Mouse (Mus musculus) stomach, embryonic 16.5 days (tissue): ENCODE measurements around the gene Tmtc1. TPM values are rescaled to one million over a fixed set of nuclear protein-coding genes. Genes with fewer than 3 reads are reported as not detected.
A peak's percentile ranks its signal among the peaks of the same experiment; 100 is the strongest.

Source experiments
- ATAC-seq: fragments of 200-750 bp; cut with Nextera tagmentation; 2 replicates; pipeline ENCODE4 v1.8.0; 2017; ENCODE audit warnings: moderate number of reproducible peaks, moderate TSS enrichment; ENCODE audit not compliant: insufficient read depth, low FRiP score
- H3K27ac ChIP-seq: fragments of 300-500 bp; sonication (generic); 2 replicates; pipeline ENCODE4 v1.5.1; 2014; ENCODE audit warnings: low read length
- H3K27me3 ChIP-seq: fragments of 300-500 bp; sonication (generic); 2 replicates; pipeline ENCODE4 v1.6.1; 2014; ENCODE audit warnings: low read length, control low read depth, mixed read lengths; ENCODE audit not compliant: control insufficient read depth, insufficient read depth
- H3K36me3 ChIP-seq: fragments of 300-500 bp; sonication (generic); 2 replicates; pipeline ENCODE4 v1.6.1; 2014; ENCODE audit warnings: low read length; ENCODE audit not compliant: control insufficient read depth, insufficient read depth
- H3K4me1 ChIP-seq: fragments of 300-500 bp; sonication (generic); 2 replicates; pipeline ENCODE4 v1.6.1; 2014; ENCODE audit warnings: low read length, control low read depth, mixed read lengths; ENCODE audit not compliant: control insufficient read depth, insufficient read depth
- H3K4me2 ChIP-seq: fragments of 300-500 bp; sonication (generic); 2 replicates; pipeline ENCODE4 v1.6.1; 2014; ENCODE audit warnings: low read depth, low read length, mixed read lengths
- H3K4me3 ChIP-seq: fragments of 300-500 bp; sonication (generic); replicated peaks from 2 replicates; pipeline ENCODE4 v1.5.1; 2014; ENCODE audit warnings: mild to moderate bottlenecking, low read length
- H3K9ac ChIP-seq: fragments of 300-500 bp; sonication (generic); 2 replicates; pipeline ENCODE4 v1.6.1; 2014; ENCODE audit warnings: low read length
- H3K9me3 ChIP-seq: fragments of 300-500 bp; sonication (generic); replicated peaks from 2 replicates; pipeline ENCODE4 v1.6.1; 2016; ENCODE audit warnings: low read length, control low read depth; ENCODE audit not compliant: control insufficient read depth
- WGBS: fragments of 180-500 bp; shearing (Covaris S2); extraction: QIAGEN DNeasy Blood & Tissue Kit; methylation state at CpG from one replicate; pipeline ENCODE4 v1.1.7; 2014; 5-methylcytosine and 5-hydroxymethylcytosine counted together
- polyA plus RNA-seq: library from polyadenylated mRNA; unstranded; fragments of >200 nt; fragmentation: Nextera tagmentation; extraction: Ambion mirVana; gene quantifications from 2 replicates; pipeline ENCODE4 v1.2.1, GENCODE M21; 2015

The Tmtc1 gene
- polyA plus RNA-seq, 1 experiment from 2014 or later: 1.6 TPM

GRCm38 (mm10) chr6:148441871-148442270 is 2.3 kb downstream of the Tmtc1 start:
- Histone ChIP-seq H3K9ac (no peak overlapping the region; the same call in 1 of the 2 replicates), H3K4me1 (peaks cover 4% of the 10 kb centered on the region; the same call in 1 of the 2 replicates), H3K9me3 (no peaks in the 10 kb centered on the region), H3K36me3 (no peaks in the 10 kb centered on the region), H3K4me3 (peak overlapping the region; percentile 70), H3K4me2 (peak overlapping the region; percentile 97), H3K27me3 (peaks cover 3% of the 10 kb centered on the region; the same call in 1 of the 2 replicates), H3K27ac (no peak overlapping the region)
- 12% methylated on average over 5 of the region's 5 CpGs for WGBS
- no peak for ATAC-seq

GRCm38 (mm10) chr6:148439101-148439500 is 5.1 kb downstream of the Tmtc1 start:
- Histone ChIP-seq H3K9ac (no peak overlapping the region), H3K9me3 (no peaks in the 10 kb centered on the region), H3K4me3 (no peak overlapping the region), H3K27me3 (0 out of 2 replicates have a peak, but pooled peaks cover 3% of the 10 kb centered on the region), H3K36me3 (no peaks in the 10 kb centered on the region), H3K4me1 (peaks cover 4% of the 10 kb centered on the region; the same call in 1 of the 2 replicates), H3K4me2 (no peak overlapping the region), H3K27ac (no peak overlapping the region)
- 67% methylated on average over 4 of the region's 4 CpGs for WGBS
- ATAC-seq: no peak

DNA sequence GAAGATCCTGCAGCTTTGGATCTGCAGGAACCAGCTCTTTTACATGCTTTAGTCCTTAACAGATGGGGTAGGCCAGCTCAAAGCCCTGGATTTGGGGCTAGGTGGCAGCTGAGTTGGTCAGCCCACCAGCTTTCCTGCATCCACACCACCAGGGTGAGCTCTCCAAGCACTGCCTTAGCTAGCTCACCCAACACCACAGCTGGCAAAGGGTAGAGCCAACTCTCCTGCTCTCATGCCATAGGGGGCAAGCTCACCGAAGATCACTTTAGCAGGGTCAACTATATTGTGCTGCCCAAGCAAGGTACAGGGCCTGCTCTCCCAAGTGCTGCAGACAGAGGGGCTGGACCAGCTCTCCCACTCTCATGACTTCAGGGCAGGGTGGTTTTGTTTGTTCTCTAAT is 6.6 kb downstream of the Tmtc1 start:
- Histone ChIP-seq H3K9ac (no peak overlapping the region), H3K36me3 (no peaks in the 10 kb centered on the region), H3K4me2 (no peak overlapping the region), H3K27me3 (no peaks in the 10 kb centered on the region), H3K9me3 (no peaks in the 10 kb centered on the region), H3K4me3 (no peak overlapping the region), H3K27ac (no peak overlapping the region), H3K4me1 (peaks cover 4% of the 10 kb centered on the region; the same call in 1 of the 2 replicates)
- no peak for ATAC-seq
- WGBS: 100% methylated on average over 1 of the region's 1 CpGs

DNA sequence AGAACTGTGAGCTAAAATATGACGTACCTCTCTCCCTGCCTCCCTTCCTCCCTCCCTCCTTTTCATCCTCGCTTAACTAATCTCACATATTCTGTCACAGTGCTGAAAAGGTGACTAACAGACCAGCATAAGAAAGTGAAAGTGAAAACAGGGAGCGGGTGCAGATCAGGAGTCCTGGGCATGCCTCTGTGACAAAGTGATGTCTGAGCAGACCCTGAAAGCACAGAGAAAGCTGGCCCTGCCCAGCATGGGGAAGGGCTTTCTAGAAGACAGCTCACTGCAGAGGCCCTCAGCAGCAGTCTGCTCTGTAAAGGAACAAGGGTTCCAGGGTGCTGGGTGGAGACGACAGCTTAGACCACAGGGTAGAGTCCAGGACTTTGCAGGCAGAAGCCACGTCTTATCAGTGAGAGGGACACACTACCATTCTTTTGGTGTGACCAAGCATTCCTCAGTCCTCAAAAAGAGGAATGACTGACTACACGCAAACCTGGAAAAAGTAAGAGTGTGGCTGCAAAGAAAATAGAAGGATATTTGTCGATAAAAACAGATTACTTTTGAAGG is 7.7 kb downstream of the Tmtc1 start:
- 78% methylated on average over 7 of the region's 7 CpGs for WGBS
- Histone ChIP-seq H3K27me3 (no peaks in the 10 kb centered on the region), H3K4me2 (no peak overlapping the region), H3K4me1 (no peaks in the 10 kb centered on the region), H3K9ac (no peak overlapping the region), H3K4me3 (no peak overlapping the region), H3K36me3 (no peaks in the 10 kb centered on the region), H3K27ac (no peak overlapping the region), H3K9me3 (no peaks in the 10 kb centered on the region)
- ATAC-seq: no peak

GRCm38 (mm10) chr6:148421577-148421976 is 22.6 kb downstream of the Tmtc1 start:
- Histone ChIP-seq H3K9me3 (no peaks in the 10 kb centered on the region), H3K27me3 (no peaks in the 10 kb centered on the region), H3K4me2 (no peak overlapping the region), H3K4me3 (no peak overlapping the region), H3K36me3 (no peaks in the 10 kb centered on the region), H3K27ac (peak overlapping the region; percentile 49), H3K9ac (no peak overlapping the region), H3K4me1 (no peaks in the 10 kb centered on the region)
- 37% methylated on average over 7 of the region's 7 CpGs for WGBS
- ATAC-seq: peak; percentile 64; the same call in 1 of the 2 replicates

DNA sequence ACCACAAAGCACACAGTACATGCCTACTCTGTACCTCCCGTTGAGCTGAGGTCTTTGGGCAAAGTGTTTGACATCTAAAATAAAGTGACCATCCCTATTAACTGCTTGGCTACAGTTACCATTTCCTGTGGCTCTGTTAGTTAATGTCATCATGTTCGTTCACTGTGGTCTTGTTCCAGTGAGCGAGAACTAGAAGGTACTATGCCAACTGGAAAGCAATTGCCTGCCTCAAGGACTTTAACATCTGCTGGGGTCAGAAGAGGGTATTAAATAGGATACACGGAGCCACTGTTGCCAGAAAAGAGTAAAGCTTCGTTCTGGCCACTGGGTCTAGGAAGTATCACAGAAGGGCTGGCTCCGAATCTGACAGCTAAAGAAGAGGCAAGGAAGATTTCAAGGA is 23.8 kb downstream of the Tmtc1 start:
- Histone ChIP-seq H3K4me1 (no peaks in the 10 kb centered on the region), H3K9me3 (no peaks in the 10 kb centered on the region), H3K27me3 (no peaks in the 10 kb centered on the region), H3K4me2 (no peak overlapping the region), H3K9ac (no peak overlapping the region), H3K4me3 (no peak overlapping the region), H3K27ac (no peak overlapping the region), H3K36me3 (no peaks in the 10 kb centered on the region)
- 65% methylated on average over 6 of the region's 6 CpGs for WGBS
- ATAC-seq: no peak

DNA sequence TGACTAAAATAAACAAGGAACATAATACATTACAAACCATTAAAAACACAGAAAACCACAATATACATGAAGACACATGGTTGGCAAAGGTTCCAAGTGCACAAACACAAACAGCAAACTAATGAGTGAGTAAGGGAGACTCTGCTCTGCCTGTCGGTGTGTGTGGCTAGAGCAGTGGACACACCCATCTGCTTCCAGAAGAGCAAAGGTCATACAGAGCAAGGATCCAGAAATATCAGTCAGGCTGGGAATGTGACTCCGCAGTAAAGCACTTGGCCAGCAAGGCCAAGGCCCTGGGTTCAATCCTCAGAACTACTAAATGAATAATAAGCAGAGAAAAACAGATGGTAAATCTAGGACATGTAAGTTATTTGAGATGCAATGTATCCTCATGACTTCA is 27.6 kb downstream of the Tmtc1 start:
- no peaks in the 10 kb centered on the region for H3K4me1 ChIP-seq
- no peaks in the 10 kb centered on the region for H3K36me3 ChIP-seq
- no peak for ATAC-seq
- no peak overlapping the region for H3K4me2 ChIP-seq
- no peak overlapping the region for H3K9ac ChIP-seq
- H3K27ac ChIP-seq: no peak overlapping the region
- H3K9me3 ChIP-seq: no peaks in the 10 kb centered on the region
- H3K4me3 ChIP-seq: no peak overlapping the region
- H3K27me3 ChIP-seq: no peaks in the 10 kb centered on the region
- whole genome bisulfite sequencing: 55% methylated on average over 2 of the region's 2 CpGs

DNA sequence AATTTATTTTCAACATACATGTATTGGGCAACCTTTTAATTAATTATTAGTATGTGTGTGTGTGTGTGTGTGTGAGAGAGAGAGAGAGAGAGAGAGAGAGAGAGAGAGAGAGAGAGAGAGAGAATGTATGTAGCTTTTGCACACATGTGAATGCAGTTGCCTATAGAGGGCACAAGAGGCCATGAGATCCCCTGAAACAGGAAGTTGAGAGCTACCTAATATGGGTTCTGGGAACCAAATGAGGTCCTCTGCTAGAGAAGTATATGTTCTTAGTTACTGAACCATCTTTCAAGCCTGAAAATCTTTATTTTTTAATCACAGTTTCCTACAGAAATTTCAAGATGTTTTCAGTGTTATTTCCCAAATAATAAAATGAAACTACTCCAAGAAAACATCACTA is 30.6 kb downstream of the Tmtc1 start:
- no peaks in the 10 kb centered on the region for H3K4me1 ChIP-seq
- no peak overlapping the region for H3K9ac ChIP-seq
- H3K27me3 ChIP-seq: no peaks in the 10 kb centered on the region
- no peak overlapping the region for H3K27ac ChIP-seq
- H3K36me3 ChIP-seq: no peaks in the 10 kb centered on the region
- no peak for ATAC-seq
- H3K9me3 ChIP-seq: no peaks in the 10 kb centered on the region
- no peak overlapping the region for H3K4me2 ChIP-seq
- no peak overlapping the region for H3K4me3 ChIP-seq

DNA sequence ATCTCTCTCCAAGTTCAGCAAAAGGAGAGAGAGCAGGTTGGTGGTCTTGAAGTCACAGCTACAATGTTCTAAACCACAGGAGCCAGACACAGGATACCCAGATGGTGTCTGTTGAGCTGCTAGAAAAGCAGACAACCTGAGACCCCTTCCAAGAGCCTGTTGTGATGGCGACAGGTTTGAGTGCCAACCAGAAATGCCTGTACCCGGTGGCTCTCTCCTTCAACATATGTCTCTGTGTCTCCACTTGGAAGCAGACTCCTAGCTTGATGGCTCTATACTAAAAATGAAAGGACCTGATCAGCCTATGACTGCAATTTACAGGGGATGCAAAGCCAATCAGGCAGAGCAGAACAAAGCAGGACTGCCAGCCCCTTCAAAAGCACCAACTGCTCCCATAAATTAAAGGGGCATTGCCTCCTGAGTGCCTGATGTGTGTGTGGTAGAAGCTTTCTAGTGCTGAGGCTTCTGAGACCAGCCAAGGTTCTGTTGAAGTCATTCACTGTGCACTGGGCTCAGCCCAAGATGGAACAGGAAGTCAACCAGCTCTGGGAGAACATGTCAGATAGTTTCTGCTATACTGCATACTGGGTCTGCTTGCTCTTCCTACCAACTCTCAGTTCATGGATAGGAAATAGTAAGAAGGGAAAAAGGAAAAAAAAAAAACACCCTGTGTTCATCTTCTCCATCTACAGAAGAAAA is 37.2 kb downstream of the Tmtc1 start:
- Histone ChIP-seq H3K4me2 (no peak overlapping the region), H3K36me3 (no peaks in the 10 kb centered on the region), H3K27me3 (no peaks in the 10 kb centered on the region), H3K9ac (no peak overlapping the region), H3K27ac (no peak overlapping the region), H3K4me1 (0 out of 2 replicates have a peak, but pooled peaks cover 4% of the 10 kb centered on the region), H3K4me3 (no peak overlapping the region), H3K9me3 (no peaks in the 10 kb centered on the region)
- 88% methylated on average over 2 of the region's 2 CpGs for WGBS
- no peak for ATAC-seq
